Mouse (Mus musculus) embryonic fibroblast, embryonic 13.5 days (primary cell): ENCODE results near the gene Nr6a1. TPM values are rescaled to one million over a fixed set of nuclear protein-coding genes. Genes with fewer than 3 reads are reported as not detected.
A peak's percentile ranks its signal among the peaks of the same experiment; 100 is the strongest.

Source experiments
- H3K27ac ChIP-seq: 2 replicates; pipeline ENCODE4 v1.5.1; 2012; ENCODE audit warnings: low read length, control low read depth, inconsistent platforms; ENCODE audit not compliant: insufficient read depth
- H3K4me1 ChIP-seq: 2 replicates; pipeline ENCODE4 v1.6.1; 2011; ENCODE audit warnings: low read length; ENCODE audit not compliant: control insufficient read depth, insufficient read depth
- H3K4me3 ChIP-seq: 2 replicates; pipeline ENCODE4 v1.5.1; 2011; ENCODE audit warnings: mild to moderate bottlenecking, control low read depth, low read length; ENCODE audit not compliant: insufficient read depth
- CTCF ChIP-seq: IDR thresholded peaks from 2 replicates; pipeline ENCODE4 v1.5.1; 2011; ENCODE audit warnings: mild to moderate bottlenecking, control low read depth, low read length, moderate library complexity, borderline replicate concordance; ENCODE audit not compliant: insufficient read depth
- POLR2A ChIP-seq: IDR thresholded peaks from 2 replicates; pipeline ENCODE4 v1.6.1; 2011; ENCODE audit warnings: low read depth, mild to moderate bottlenecking, control low read depth, low read length, moderate library complexity
- polyA plus RNA-seq: library from polyadenylated mRNA; stranded (reverse); fragments of >200 nt; gene quantifications from 2 replicates; pipeline ENCODE4 v1.2.4, GENCODE M21; 2011; ENCODE audit warnings: low read depth; ENCODE audit not compliant: missing spikeins, insufficient read length

The Nr6a1 gene
- polyA plus RNA-seq, 1 experiment: 4.3 TPM

DNA sequence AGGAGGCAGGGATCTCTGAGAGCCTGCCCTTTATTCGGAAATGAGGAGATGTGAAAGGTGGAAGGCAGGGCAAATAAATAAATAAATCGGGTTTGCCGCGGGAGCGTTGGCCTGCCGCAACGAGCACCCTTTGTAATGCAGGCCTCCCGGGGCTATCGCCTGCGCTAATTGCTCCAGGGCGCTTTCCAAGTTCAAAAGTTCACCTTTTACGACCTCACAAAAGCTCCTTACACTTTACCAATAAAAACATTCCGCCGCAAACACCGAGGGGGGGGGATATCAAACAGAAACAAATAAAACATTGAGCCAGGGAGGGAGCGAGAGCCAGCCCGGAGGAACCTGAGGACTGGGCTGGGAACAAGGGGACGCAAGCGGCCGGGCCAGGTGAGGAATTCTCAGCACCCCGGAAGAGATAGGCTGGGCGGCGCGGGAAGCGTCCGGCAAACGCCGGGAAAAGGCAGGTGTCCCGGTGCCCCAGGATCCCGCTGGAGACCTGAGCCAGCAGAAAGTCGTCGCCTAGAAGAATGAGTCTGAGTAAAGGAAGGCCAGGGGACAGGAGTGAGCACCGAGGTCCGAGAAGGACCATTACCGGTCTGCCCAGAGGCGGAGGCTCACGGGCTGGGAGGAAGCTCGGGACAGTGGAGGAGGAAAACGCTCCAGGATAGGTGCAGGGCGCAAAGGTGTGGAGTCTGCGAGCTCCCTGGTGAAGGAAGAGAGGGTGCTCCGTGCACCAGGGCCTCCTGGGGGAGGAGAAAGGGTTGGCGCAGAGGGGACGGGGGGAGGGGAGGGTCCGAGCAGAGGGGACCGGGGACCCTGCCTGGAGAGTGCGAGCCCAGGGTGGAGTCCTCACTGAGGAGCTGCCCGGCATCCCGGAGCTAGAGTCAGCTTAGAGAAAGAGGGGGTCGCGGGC lies 2.1 kb downstream of the Nr6a1 start:
- Histone ChIP-seq H3K4me3 (peak overlapping the region; percentile 93), H3K27ac (no peak overlapping the region), H3K4me1 (no peaks in the 10 kb centered on the region)
- TF ChIP-seq CTCF (no peak), POLR2A (no peak)

DNA sequence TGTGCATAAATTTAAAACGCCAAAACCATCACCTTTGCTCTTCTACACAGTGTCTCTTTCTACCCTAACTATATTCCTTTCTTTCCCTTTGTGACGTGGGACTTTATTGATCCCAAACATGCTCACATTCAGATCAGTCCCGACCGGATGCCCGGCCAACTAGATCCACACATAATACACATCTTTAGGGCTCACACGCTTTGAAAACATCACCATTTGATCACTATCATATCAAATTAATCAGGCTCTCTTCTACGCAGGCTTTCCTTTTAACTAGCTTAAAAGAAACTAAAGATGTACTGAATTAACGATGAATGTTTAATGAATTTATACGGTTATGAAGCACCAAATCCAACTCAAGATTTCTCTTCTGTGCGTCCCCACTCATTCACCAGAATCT lies 2.9 kb downstream of the Nr6a1 start:
- peak overlapping the region; percentile 93 for H3K4me3 ChIP-seq
- H3K4me1 ChIP-seq: no peaks in the 10 kb centered on the region
- TF ChIP-seq POLR2A (no peak), CTCF (no peak)
- no peak overlapping the region for H3K27ac ChIP-seq

DNA sequence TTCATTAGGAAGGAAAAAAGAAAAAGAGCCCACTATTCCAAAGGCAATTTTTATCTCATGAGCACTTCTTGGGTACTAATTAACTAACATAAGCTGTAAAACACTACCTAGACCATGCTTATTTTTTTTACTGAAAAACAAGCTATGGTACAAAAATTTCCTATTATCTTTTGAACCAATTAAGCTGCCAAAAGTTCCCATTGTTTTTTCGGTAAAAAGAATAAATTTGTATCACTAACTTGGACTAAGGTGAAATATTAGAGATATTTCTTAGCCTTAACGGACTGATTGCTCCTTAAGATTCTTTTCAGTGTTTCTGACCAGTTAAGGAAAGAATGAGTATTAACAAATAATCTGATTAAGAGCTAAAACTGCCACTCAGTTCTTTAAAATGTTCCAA lies 3.6 kb downstream of the Nr6a1 start:
- no peaks in the 10 kb centered on the region for H3K4me1 ChIP-seq
- H3K27ac ChIP-seq: no peak overlapping the region
- TF ChIP-seq POLR2A (no peak), CTCF (no peak)
- no peak overlapping the region for H3K4me3 ChIP-seq

DNA sequence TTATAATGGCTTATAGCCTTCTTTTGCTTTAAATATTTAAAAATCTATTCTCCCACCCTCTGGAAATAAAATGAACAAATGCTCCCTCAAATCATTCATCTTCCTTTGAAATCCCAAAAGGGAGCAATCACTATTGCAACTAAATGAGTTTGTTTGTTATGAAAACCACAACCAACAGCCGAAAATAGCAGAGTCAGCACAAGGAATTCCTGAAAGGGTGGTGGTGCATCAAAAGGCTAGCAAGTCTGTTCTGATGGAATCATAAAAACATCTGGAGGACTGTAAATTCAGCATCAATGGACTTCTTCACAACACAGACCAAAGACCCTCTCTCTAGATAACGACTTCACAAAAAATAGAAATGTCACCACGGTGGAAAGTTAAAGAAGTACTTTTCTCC lies 4.0 kb downstream of the Nr6a1 start:
- TF ChIP-seq POLR2A (no peak), CTCF (no peak)

DNA sequence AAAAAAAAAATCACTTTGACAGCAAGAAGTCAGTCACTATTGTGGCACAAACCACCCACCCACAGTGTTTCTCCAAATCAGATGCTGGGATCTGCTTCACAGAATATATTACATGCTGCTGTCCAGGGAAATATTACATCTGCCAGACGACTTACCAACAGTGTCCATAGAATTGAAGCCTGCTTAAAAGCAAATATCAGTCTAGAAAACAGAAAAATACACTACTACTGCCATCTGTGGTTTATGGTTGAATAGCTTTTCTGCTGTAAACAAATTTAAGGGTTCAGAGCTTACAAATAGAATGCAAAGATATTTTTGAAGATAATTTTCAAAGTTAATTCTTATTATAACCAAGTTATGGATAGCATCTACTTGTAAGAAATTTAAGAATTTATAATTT lies 6.1 kb downstream of the Nr6a1 start:
- TF ChIP-seq POLR2A: no peak

More for the DNA sequence above, 4.0 kb downstream of the Nr6a1 start:
- Histone ChIP-seq H3K4me1 (no peaks in the 10 kb centered on the region), H3K27ac (no peak overlapping the region), H3K4me3 (no peak overlapping the region)

DNA sequence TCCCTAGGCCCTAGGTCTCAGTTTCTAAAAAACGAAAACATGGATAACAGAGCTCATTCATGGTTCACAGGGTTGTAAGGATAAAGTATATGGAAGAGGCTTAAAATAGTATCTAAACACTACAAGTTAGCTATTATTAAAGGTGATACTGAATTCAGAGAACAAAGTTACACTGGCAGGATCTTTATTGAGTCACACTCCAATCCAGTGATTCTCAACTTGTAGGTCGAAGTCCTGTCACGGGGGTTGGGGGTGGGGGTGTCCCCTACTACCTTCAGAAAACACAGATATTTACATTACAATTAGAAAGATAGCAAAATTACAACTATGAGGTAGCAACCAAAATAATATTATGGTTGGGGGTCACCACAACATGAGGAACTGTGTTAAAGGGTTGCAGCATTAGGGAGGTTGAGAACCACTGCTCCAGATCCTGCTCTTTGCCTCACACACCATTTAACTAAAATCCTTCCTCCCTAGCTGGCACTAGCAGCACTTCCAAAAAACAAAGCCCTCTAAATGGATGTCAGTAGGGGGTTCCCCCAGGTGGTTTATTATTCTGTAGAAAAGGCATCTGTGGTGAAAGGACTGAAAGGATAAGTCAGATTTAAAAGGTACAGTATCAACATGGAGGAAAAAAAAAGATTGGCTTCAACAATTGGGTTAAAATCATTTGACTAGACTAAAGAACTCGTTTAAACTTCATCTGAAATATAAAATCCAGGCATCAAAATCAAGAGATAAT lies 10.4 kb downstream of the Nr6a1 start:
- Histone ChIP-seq H3K4me3 (no peak overlapping the region), H3K27ac (no peak overlapping the region), H3K4me1 (no peaks in the 10 kb centered on the region)
- TF ChIP-seq CTCF: no peak
- TF ChIP-seq POLR2A: no peak

More for the DNA sequence above, 6.1 kb downstream of the Nr6a1 start:
- no peak overlapping the region for H3K27ac ChIP-seq
- no peak overlapping the region for H3K4me3 ChIP-seq
- no peaks in the 10 kb centered on the region for H3K4me1 ChIP-seq

DNA sequence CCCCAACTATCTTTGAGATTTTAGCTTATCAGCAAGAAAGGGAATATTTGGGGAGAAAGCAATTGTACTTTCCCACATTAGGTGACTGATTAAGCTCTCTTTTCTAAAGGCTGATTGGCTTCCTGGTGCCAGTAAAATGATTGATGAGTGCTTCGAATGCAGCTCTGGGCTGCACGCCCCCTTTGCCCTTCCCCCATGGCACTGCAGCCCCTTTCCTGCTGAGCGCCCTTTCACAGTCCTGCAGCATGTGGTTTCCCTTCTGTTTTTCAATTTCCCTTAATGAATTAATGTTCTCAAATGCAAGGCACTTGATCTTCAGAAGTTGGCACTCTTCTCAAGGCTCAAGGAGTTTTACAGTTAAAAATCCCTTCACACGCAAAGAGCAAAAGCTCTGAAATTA lies 12.5 kb downstream of the Nr6a1 start:
- H3K4me1 ChIP-seq: no peaks in the 10 kb centered on the region
- no peak overlapping the region for H3K27ac ChIP-seq
- TF ChIP-seq POLR2A (no peak), CTCF (no peak)
- no peak overlapping the region for H3K4me3 ChIP-seq

DNA sequence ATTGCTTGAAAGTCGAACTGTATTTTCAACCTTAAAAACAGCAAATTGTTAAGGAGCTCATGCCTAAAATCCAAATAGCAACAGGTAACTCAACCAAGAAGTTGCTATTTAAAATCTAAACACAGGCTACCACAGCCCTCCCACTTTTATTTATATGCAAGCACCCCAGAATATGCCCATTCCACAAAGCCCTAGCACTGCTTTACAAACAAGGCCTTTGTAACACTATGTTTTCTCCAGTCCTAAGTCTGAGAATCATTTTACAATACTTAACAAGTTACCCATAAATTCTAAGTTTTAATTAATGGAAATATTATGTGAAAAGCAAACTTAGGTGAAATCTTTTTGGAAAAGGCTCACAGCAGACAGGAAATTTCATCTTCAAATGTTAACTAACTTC lies 13.0 kb downstream of the Nr6a1 start:
- TF ChIP-seq CTCF (no peak), POLR2A (no peak)
- no peaks in the 10 kb centered on the region for H3K4me1 ChIP-seq
- no peak overlapping the region for H3K4me3 ChIP-seq
- no peak overlapping the region for H3K27ac ChIP-seq

DNA sequence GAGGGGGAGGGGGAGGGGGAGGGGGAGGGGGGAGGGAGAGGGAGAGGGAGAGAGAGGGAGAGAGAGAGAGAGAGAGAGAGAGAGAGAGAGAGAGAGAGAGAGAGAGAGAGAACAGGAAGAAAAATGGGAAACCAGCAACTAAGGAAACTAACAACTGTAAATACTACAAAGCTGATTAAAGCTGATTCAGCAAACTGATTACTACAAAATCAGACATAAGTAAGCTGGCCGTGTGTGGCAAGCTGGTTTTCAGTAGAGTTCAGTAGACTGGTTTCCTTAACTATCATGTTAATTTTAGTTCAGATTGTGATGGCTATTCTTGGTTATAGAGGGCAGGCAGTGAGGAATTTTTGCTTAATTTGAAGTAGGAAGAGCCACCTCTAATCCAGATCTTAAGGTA lies 18.9 kb downstream of the Nr6a1 start:
- TF ChIP-seq CTCF: no peak
- no peak for TF ChIP-seq POLR2A
- H3K4me1 ChIP-seq: peaks cover 3% of the 10 kb centered on the region; the same call in 1 of the 2 replicates
- H3K4me3 ChIP-seq: no peak overlapping the region
- H3K27ac ChIP-seq: no peak overlapping the region

DNA sequence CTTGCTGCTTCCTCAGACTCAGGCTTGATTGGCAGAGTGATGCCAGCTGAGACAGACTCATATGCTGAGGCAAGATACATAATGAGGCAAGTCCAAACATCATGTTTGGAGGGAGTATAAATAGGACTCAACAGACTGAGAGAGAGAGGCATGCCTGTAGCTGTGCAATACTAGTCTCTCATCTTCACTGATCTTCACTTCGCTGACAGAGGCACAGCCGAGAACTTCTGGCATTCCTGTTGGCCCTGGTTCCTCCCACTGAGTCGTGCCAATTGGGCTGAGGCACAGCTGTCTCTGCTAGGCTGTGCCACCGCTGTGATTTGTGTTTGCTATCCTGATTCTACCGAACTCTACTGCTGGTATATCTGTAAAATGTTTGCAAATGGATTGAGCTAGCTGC lies 21.4 kb downstream of the Nr6a1 start:
- Histone ChIP-seq H3K4me3 (no peak overlapping the region), H3K27ac (no peak overlapping the region), H3K4me1 (peaks cover 3% of the 10 kb centered on the region; the same call in 1 of the 2 replicates)
- TF ChIP-seq POLR2A (no peak), CTCF (no peak)
